Mouse (Mus musculus) T-helper 1 cell (primary cell): ENCODE measurements around the gene Cps1.

ENCODE experiments used
- in situ Hi-C: fragments of 300-600 bp; cut with MboI, MseI; formaldehyde crosslinking; loops from one replicate; pipeline ENCODE4 v1.15.1; 2025; ENCODE audit warnings: high pct_unique_total_duplicates

Cps1 gene

DNA sequence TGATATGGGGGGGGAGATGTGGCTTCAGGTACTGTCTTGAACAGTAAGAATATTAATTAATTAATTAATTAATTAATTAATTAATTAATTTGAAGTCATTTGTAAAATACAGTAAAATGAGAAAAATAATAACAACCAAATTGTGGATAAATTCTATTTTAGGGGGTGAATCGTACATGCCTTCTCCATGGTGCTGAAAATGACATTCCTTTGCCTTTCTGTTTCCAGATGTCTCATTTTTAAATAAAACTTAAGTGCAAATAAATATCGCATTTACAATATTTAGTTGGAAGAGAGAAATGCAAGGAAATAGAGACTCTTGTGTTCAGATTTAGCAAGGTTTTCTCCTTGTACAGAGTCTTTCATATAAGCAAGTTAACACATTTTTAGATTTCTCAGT is 112.0 kb downstream of the Cps1 start:
- in situ Hi-C loops = no loop called here

DNA sequence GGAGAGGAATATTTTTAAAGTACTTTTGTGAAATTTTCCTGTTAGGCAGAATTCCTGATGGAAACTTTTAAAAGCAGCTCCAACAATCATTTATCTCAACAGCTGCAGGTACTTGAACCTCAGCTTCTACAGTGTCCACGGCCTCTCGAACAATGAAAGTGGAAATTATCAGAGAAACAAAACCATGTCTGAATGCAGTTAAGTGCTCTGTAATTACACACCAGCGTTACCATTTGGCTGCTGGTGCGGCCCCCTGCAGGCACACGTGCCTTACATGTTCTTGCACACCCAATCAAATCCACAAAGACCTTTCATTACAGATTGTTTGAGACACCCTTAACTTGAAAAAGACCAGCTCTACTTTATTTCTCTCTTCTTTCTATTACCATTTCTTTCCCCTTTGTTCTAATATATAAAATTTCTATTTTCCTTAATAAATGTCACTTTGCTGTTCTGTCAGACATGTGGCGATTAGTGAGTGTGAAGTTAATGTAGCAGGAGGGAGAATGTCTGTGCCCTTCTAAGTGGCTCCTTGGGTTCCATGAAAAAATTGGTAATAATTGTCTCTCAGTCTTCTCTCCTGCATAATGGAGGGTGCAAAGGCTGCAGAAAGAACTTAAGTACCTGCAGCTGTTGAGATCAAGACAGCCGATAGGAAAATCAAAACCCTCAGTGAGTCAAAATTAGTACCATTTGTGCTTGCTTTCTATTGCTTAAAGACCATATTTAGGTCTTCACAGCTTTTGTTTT is 112.8 kb downstream of the Cps1 start:
- in situ Hi-C loops = no loop called here

GRCm38 (mm10) chr1:67238446-67238845 is 115.6 kb downstream of the Cps1 start:
- in situ Hi-C loops = no loop called here

DNA sequence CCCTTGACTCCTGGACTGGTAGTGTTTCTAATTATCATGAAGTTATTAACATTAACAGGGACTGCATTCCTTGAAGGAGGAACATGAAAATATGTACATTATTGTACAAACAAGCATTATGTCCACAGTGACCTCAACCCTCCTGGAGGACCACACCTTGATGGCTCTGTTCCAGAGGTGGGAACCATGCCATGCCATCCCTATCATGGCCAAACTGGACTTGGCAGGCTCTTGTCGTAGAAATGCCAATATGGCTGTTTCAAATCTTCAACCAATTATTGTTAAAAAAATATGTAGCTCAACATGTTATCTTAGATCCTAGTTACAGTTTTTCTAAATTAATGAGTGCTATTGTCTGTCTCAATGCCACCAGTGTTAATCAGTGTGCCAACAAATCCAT is 116.1 kb downstream of the Cps1 start:
- in situ Hi-C loops = no loop called here

DNA sequence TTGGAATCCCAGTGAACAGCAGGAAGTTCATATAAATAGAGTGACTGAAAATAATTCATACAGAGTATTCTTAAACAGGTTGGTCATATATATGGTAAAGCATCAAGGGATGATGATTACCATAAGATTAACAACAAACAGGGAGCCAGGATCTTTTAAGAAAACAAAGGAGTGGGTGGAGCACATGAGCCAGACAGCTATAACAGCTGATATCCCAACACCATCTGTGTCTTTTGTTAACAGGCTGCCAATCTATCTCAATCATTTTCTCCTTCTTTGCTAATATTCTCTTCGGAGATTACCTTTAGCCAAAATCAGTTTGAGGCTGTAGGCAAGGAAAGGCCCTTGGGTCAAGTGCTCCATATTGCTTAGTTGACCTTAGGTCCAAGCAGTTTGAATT is 142.4 kb downstream of the Cps1 start:
- in situ Hi-C loops = no loop called here

- in situ Hi-C loops = no loop called here
Observed at GRCm38 (mm10) chr1:67267972-67268371, 145.1 kb downstream of the Cps1 start.

GRCm38 (mm10) chr1:67268450-67268849 is 145.6 kb downstream of the Cps1 start:
- in situ Hi-C loops = no loop called here

- in situ Hi-C loops = no loop called here
Observed at GRCm38 (mm10) chr1:67276270-67276669, 153.4 kb downstream of the Cps1 start.
